Mouse (Mus musculus): ENCODE measurements around the gene H2afx. TPM values are rescaled to one million over a fixed set of nuclear protein-coding genes. Genes with fewer than 3 reads are reported as not detected.
A peak's percentile ranks its signal among the peaks of the same experiment; 100 is the strongest.
"Not testable (repeated sequence)": the region's sequence is repeated elsewhere in the genome, so short reads cannot be mapped to it uniquely, and the experiment has no call there.

Gene H2afx
- polyA plus RNA-seq, 1 experiment from 2014 or later: 346 TPM

DNA sequence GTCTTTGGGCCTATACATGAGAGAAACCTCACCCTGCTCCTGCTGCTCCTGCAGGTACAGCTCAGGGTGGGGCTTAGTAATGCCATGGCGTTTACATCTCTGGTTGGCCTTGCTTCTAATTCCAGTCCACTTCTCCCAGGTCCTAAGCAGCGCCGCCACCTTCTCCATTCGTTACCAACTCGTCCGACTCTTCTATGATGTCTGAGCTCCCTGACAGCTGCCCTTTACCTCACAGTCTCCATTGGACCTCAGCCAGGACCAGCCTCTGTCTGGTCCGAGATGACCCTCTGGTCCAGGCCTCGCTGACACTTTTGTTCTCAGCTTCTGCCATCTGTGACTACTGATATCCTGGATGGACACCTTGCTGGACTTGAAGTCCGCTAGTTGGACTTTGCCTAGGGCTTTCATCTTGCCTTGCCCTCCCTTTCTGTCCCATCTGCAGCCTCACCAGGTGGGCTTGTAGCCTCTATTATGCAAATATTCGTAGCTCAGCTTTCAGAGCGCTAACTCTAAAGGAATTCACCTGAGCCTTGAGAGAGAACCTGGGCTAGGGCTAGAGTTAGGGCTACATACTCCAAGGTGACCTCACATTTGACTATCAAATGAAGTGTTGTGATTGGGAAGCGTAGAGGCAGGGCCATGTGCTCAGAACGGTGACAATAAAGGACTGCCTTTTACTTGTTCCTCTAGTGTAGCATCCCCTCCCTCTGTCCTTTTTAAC is 1.4 kb upstream of the H2afx start:
- WGBS: 94% methylated on average over 13 of the region's 13 CpGs
- DNase-seq (ENCODE audit: low spot score) (no peak), ATAC-seq (ENCODE audit: low FRiP score) (no peak)
- Histone ChIP-seq H3K36me3 (ENCODE audit: control insufficient read depth, insufficient read depth, low read length) (peaks cover 18% of the 10 kb centered on the region), H3K27ac (ENCODE audit: low read depth, low read length) (no peak overlapping the region), H3K9me3 (ENCODE audit: control insufficient read depth, low read length) (no peaks in the 10 kb centered on the region), H3K4me2 (replicated peaks; ENCODE audit: low read depth, low read length) (no peak overlapping the region), H3K27me3 (ENCODE audit: control insufficient read depth, insufficient read depth, low read length) (no peaks in the 10 kb centered on the region), H3K9ac (ENCODE audit: low read depth, low read length) (no peak overlapping the region), H3K4me1 (replicated peaks; ENCODE audit: control insufficient read depth, insufficient read depth, low read length) (peaks cover 4% of the 10 kb centered on the region; the same call in 1 of the 2 replicates), H3K4me3 (ENCODE audit: low read depth, low read length) (no peak overlapping the region)

DNA sequence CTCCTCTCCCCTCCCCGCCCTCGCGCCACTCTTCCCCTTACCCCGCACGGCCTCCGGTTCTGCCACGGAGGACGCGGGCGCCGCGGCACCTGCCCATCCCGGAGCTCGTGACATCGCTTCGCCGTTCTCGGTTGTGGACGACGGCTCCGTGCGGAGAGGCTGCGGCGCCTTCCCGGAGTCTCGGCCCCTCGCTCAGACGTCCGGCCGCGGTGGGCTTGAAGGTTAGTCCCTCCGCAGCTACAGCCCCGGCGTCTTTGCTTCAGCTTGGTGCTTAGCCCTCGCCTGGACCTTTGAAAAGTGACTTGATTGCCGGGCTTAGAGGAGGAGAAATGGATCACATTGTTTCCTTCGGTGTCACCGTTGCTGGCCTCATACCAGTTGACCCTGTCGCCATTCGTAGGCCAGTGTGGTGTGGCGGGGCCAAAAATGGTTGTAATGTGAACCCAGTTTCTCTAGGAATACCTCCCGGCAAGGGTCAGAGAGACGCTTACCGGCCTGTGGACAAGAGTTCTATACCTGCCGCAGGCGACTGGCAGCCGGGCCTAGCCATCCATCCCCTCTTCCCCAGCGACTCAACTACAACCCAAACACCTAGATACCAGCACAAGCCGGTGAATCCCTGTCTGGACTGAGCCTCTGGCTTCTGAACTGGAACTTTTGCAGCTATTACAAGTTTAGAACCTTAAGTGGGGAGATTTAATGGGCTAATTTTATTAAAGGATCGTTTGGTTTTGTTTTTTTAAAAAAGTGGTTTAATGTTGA is 1.0 kb downstream of the H2afx start:
- Histone ChIP-seq H3K4me1 (replicated peaks; ENCODE audit: control insufficient read depth, insufficient read depth, low read length) (peaks cover 4% of the 10 kb centered on the region; the same call in 1 of the 2 replicates), H3K4me2 (replicated peaks; ENCODE audit: low read depth, low read length) (peak overlapping the region; percentile 78), H3K36me3 (ENCODE audit: control insufficient read depth, insufficient read depth, low read length) (peaks cover 15% of the 10 kb centered on the region), H3K4me3 (ENCODE audit: low read depth, low read length) (peak overlapping the region; percentile 89), H3K9me3 (ENCODE audit: control insufficient read depth, low read length) (no peaks in the 10 kb centered on the region), H3K9ac (ENCODE audit: low read depth, low read length) (peak overlapping the region; percentile 99), H3K27me3 (ENCODE audit: control insufficient read depth, insufficient read depth, low read length) (no peaks in the 10 kb centered on the region), H3K27ac (ENCODE audit: low read depth, low read length) (peak overlapping the region; percentile 95)
- DNase-seq (ENCODE audit: low spot score): peak; percentile 70
- WGBS: under 1% methylated on average over 48 of the region's 50 CpGs
- ATAC-seq (ENCODE audit: low FRiP score): no peak

DNA sequence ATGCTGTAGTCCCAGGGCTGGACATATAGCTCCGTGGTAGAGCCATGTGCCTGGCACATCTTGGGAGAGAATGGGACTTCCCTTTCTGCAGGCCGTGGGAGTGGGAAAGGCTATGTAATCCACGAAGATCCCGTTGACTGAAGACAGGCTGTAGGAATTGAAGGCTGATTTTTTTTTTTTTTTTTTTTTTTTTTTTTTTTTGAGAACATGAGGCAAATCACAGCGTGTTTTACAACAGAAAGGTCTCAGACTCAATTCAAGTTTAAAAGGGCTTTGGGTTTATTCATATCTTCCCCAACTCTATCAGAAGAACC is 1.6 kb downstream of the H2afx start:
- ATAC-seq (ENCODE audit: low FRiP score): no peak
- H3K27ac ChIP-seq (ENCODE audit: low read depth, low read length): 0 out of 2 replicates have a peak overlapping the region, but pooled peaks have one; percentile 95
- 2% methylated on average over 5 of the region's 5 CpGs for WGBS
- H3K9me3 ChIP-seq (ENCODE audit: control insufficient read depth, low read length): no peaks in the 10 kb centered on the region
- no peak for DNase-seq (ENCODE audit: low spot score)
- H3K4me1 ChIP-seq (replicated peaks; ENCODE audit: control insufficient read depth, insufficient read depth, low read length): peaks cover 4% of the 10 kb centered on the region; the same call in 1 of the 2 replicates
- H3K4me2 ChIP-seq (replicated peaks; ENCODE audit: low read depth, low read length): peak overlapping the region; percentile 78
- H3K4me3 ChIP-seq (ENCODE audit: low read depth, low read length): peak overlapping the region; percentile 89
- peaks cover 15% of the 10 kb centered on the region for H3K36me3 ChIP-seq (ENCODE audit: control insufficient read depth, insufficient read depth, low read length)
- peak overlapping the region; percentile 99 for H3K9ac ChIP-seq (ENCODE audit: low read depth, low read length)
- H3K27me3 ChIP-seq (ENCODE audit: control insufficient read depth, insufficient read depth, low read length): no peaks in the 10 kb centered on the region

DNA sequence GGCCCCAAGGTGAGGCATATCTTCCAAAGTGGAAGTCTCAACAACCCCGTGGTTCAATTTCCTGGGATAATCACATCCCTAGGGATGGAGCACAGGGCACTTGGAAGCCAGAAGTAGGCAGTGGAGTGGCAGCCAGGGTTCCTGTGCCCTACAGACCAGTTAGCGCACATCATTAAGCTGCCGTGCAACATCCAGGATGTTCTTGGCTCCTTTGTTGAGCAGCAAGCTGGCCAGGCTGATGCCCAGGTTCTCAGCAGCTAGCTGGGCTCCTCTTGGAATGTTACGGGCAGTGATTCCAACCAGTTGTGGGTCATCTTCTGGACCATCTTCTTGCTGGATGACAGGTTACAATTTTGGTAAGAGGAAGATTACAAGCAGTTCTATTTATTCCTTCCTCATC is 2.0 kb downstream of the H2afx start:
- Histone ChIP-seq H3K36me3 (ENCODE audit: control insufficient read depth, insufficient read depth, low read length) (peaks cover 15% of the 10 kb centered on the region), H3K4me3 (ENCODE audit: low read depth, low read length) (peak overlapping the region; percentile 89), H3K4me2 (replicated peaks; ENCODE audit: low read depth, low read length) (peak overlapping the region; percentile 78), H3K9ac (ENCODE audit: low read depth, low read length) (peak overlapping the region; percentile 52)
- WGBS: 35% methylated on average over 4 of the region's 4 CpGs
- DNase-seq (ENCODE audit: low spot score); ATAC-seq (ENCODE audit: low FRiP score); H3K4me1 ChIP-seq (replicated peaks; ENCODE audit: control insufficient read depth, insufficient read depth, low read length); H3K27me3 ChIP-seq (ENCODE audit: control insufficient read depth, insufficient read depth, low read length); H3K27ac ChIP-seq (ENCODE audit: low read depth, low read length); H3K9me3 ChIP-seq (ENCODE audit: control insufficient read depth, low read length): not testable (repeated sequence)

DNA sequence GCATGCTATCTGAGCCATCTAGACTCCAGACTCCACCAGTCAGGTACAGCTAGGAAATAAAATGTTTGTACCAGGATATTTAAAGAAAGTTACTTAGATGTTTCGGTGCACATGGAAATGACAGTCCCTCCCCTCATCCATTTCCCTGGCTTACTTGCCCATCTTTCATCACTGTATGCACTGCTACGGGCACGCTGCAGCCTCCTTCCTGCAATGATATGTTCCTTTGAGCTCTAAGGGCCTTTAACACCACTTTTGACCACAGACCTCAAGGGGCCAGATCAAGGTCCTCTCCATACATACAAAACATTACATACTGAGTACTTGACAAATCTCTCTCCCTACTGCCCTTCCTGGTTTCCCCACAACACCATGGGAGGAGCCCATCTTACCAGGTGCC is 2.5 kb downstream of the H2afx start:
- Histone ChIP-seq H3K4me1 (replicated peaks; ENCODE audit: control insufficient read depth, insufficient read depth, low read length) (peaks cover 4% of the 10 kb centered on the region; the same call in 1 of the 2 replicates), H3K27me3 (ENCODE audit: control insufficient read depth, insufficient read depth, low read length) (no peaks in the 10 kb centered on the region), H3K4me3 (ENCODE audit: low read depth, low read length) (peak overlapping the region; percentile 89), H3K9me3 (ENCODE audit: control insufficient read depth, low read length) (no peaks in the 10 kb centered on the region), H3K36me3 (ENCODE audit: control insufficient read depth, insufficient read depth, low read length) (peaks cover 11% of the 10 kb centered on the region), H3K9ac (ENCODE audit: low read depth, low read length) (peak overlapping the region; percentile 52), H3K27ac (ENCODE audit: low read depth, low read length) (no peak overlapping the region), H3K4me2 (replicated peaks; ENCODE audit: low read depth, low read length) (peak overlapping the region; percentile 78)
- DNase-seq (ENCODE audit: low spot score) (no peak), ATAC-seq (ENCODE audit: low FRiP score) (no peak)
- 75% methylated on average over 3 of the region's 3 CpGs for WGBS

DNA sequence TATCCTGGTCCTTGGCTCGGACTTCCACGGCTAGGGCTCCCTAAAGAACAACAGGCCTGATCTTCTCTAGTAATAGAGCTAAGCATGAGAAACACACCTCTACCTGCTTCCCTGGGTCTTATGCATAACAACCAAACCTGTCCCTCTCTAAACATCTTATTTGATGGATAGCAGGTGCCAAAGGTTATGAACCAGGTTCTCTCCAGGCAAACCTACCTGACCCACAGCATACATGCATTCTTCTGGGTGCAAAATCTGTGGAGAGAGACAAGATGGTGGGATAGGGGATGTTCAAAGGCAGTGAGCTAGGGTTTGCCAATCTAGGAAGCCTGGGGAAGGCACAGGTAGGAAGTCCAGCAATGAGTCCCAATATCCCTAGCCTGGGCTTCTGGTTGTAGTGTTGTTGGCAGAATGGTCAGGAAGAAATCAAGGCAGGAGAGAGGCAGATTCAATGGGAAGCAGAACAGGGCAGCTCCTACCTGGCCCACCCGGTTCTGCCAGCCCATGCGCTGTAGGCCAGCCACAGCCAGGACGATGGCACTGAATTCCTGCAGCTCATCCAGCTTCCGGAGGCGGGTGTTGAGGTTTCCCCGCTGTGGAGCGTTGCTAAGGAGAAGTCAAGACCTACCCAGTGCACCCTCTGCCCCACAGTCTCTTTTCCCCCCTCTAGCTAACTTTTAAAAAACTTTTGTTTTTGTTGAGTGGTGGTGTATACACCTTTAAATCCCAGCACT is 3.1 kb downstream of the H2afx start:
- ATAC-seq (ENCODE audit: low FRiP score) (no peak), DNase-seq (ENCODE audit: low spot score) (no peak)
- Histone ChIP-seq H3K27me3 (ENCODE audit: control insufficient read depth, insufficient read depth, low read length) (no peaks in the 10 kb centered on the region), H3K27ac (ENCODE audit: low read depth, low read length) (no peak overlapping the region), H3K4me3 (ENCODE audit: low read depth, low read length) (peak overlapping the region; percentile 4; the same call in 1 of the 2 replicates), H3K4me2 (replicated peaks; ENCODE audit: low read depth, low read length) (peak overlapping the region; percentile 11; the same call in 1 of the 2 replicates), H3K36me3 (ENCODE audit: control insufficient read depth, insufficient read depth, low read length) (peaks cover 8% of the 10 kb centered on the region), H3K9ac (ENCODE audit: low read depth, low read length) (no peak overlapping the region), H3K4me1 (replicated peaks; ENCODE audit: control insufficient read depth, insufficient read depth, low read length) (peaks cover 4% of the 10 kb centered on the region; the same call in 1 of the 2 replicates), H3K9me3 (ENCODE audit: control insufficient read depth, low read length) (no peaks in the 10 kb centered on the region)
- WGBS: 65% methylated on average over 9 of the region's 9 CpGs

DNA sequence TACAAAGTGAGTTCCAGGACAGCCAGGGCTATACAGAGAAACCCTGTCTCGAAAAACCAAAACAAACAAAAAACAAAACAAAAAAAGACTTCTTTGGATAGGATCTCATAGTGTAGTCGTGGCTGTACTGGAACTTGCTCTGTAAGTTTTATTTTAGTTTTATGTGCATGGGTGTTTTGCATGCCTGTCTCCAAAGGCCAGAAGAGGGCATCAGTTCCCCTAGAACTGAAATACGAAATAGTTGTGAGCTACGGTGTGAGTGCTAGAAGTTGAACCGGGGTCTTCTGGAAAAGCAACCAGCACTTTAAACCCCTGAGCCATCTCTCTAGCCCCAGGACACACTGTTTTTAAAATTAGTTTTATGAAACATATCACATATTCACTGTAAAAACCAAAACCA is 4.1 kb downstream of the H2afx start:
- no peaks in the 10 kb centered on the region for H3K9me3 ChIP-seq (ENCODE audit: control insufficient read depth, low read length)
- H3K27me3 ChIP-seq (ENCODE audit: control insufficient read depth, insufficient read depth, low read length): no peaks in the 10 kb centered on the region
- H3K36me3 ChIP-seq (ENCODE audit: control insufficient read depth, insufficient read depth, low read length): peaks cover under 1% of the 10 kb centered on the region; the same call in 1 of the 2 replicates
- H3K4me1 ChIP-seq (replicated peaks; ENCODE audit: control insufficient read depth, insufficient read depth, low read length): peaks cover 8% of the 10 kb centered on the region; the same call in 1 of the 2 replicates
- no peak for ATAC-seq (ENCODE audit: low FRiP score)
- no peak overlapping the region for H3K4me2 ChIP-seq (replicated peaks; ENCODE audit: low read depth, low read length)
- H3K27ac ChIP-seq (ENCODE audit: low read depth, low read length): no peak overlapping the region
- no peak for DNase-seq (ENCODE audit: low spot score)
- no peak overlapping the region for H3K4me3 ChIP-seq (ENCODE audit: low read depth, low read length)
- no peak overlapping the region for H3K9ac ChIP-seq (ENCODE audit: low read depth, low read length)
- WGBS: 89% methylated on average over 5 of the region's 5 CpGs

DNA sequence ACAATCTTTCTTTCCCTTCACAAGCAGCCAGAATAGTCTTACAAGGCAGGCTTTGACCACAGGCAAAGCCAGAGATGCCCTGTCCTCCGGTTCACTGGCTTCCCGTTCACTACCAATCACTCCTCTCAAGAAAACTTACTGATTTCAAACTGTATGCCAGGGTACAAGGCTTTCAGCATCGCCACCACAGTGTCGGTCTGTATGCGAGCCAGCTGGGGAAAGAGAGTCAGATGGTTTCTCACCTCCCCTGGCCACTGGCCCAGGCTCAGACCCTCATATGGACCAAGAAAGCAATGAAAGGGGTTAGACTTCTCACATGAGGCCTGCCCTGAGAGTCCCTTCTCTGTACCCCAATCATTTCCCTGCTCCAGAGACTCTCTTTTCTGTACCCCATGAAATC is 7.0 kb downstream of the H2afx start:
- Histone ChIP-seq H3K4me3 (ENCODE audit: low read depth, low read length) (0 out of 2 replicates have a peak overlapping the region, but pooled peaks have one; percentile 17), H3K9me3 (ENCODE audit: control insufficient read depth, low read length) (no peaks in the 10 kb centered on the region), H3K36me3 (ENCODE audit: control insufficient read depth, insufficient read depth, low read length) (peaks cover under 1% of the 10 kb centered on the region; the same call in 1 of the 2 replicates), H3K4me1 (replicated peaks; ENCODE audit: control insufficient read depth, insufficient read depth, low read length) (peaks cover 8% of the 10 kb centered on the region; the same call in 1 of the 2 replicates), H3K4me2 (replicated peaks; ENCODE audit: low read depth, low read length) (no peak overlapping the region), H3K27ac (ENCODE audit: low read depth, low read length) (no peak overlapping the region), H3K27me3 (ENCODE audit: control insufficient read depth, insufficient read depth, low read length) (no peaks in the 10 kb centered on the region), H3K9ac (ENCODE audit: low read depth, low read length) (peak overlapping the region; percentile 34)
- 97% methylated on average over 5 of the region's 5 CpGs for WGBS
- ATAC-seq (ENCODE audit: low FRiP score) (no peak), DNase-seq (ENCODE audit: low spot score) (no peak)

Measured in hindbrain, embryonic 11.5 days (tissue).